Mouse (Mus musculus) ES-Bruce4 (cell line): ENCODE measurements around the gene Map6.

Source experiments
- CTCF ChIP-seq: IDR thresholded peaks from one replicate; pipeline ENCODE4 v1.8.1; 2011; ENCODE audit warnings: low read depth, low read length
- EP300 ChIP-seq: IDR thresholded peaks from 2 replicates; pipeline ENCODE4 v1.6.1; 2011; ENCODE audit warnings: low read depth, low read length; ENCODE audit not compliant: insufficient read depth
- POLR2A ChIP-seq: IDR thresholded peaks from one replicate; pipeline ENCODE4 v1.8.1; 2011; ENCODE audit warnings: low read length; ENCODE audit not compliant: insufficient read depth

GRCm38 (mm10) chr7:99323321-99323700, 56.1 kb downstream of the Map6 start:
- TF ChIP-seq CTCF (no peak), POLR2A (no peak), EP300 (no peak)
